20 mouse cellular contexts compared by ENCODE assay signal in genomic region chr4:48633529-48633928, GRCm38 (mm10). TPM values are rescaled to one million over a fixed set of nuclear protein-coding genes. Genes with fewer than 3 reads are reported as not detected.
DNase-seq lines count a peak whose midpoint lies in the region; ATAC-seq and TF ChIP-seq lines count a peak whose summit lies in the region.
"Had no signal": no experiment of that assay in that cellular context is flagged by ENCODE, and none has a peak within 500 bp of the region (broad histone marks: within the 10 kb centered on the region; RNA-seq: fewer than 3 reads in every experiment).

No protein-coding gene starts in this region.

- H3K4me3 ChIP-seq in forebrain, embryonic 10.5 days: no peak overlapping the region
- H3K4me3 ChIP-seq in forebrain, embryonic 14.5 days (ENCODE audit: low read depth, low read length): no peak overlapping the region
- H3K4me3 ChIP-seq in kidney, postnatal 0 days (replicated peaks; ENCODE audit: low read depth, low read length): no peak overlapping the region
- no peak overlapping the region for H3K4me3 ChIP-seq in neural tube, embryonic 12.5 days
- H3K4me3 ChIP-seq: forebrain, embryonic 15.5 days; heart, embryonic 10.5 days; limb, embryonic 13.5 days; midbrain, embryonic 15.5 days; neural tube, embryonic 13.5 days had no signal

- no peak overlapping the region for H3K27ac ChIP-seq in forebrain, embryonic 10.5 days
- no peak overlapping the region for H3K27ac ChIP-seq in forebrain, embryonic 14.5 days (ENCODE audit: low read depth, low read length)
- H3K27ac ChIP-seq in kidney, postnatal 0 days: no peak overlapping the region
- no peak overlapping the region for H3K27ac ChIP-seq in neural tube, embryonic 12.5 days
- H3K27ac ChIP-seq: forebrain, embryonic 15.5 days; heart, embryonic 10.5 days; limb, embryonic 13.5 days; liver, embryonic 14.5 days; midbrain, embryonic 15.5 days; neural tube, embryonic 13.5 days had no signal

- no peak for ATAC-seq in forebrain, embryonic 14.5 days
- ATAC-seq in kidney, postnatal 0 days (replicated peaks; ENCODE audit: low FRiP score, low read depth): peak; percentile 84
- ATAC-seq in neural tube, embryonic 12.5 days (ENCODE audit: low FRiP score, low read depth): 0 out of 2 replicates have a peak, but pooled peaks have one; percentile 17
- ATAC-seq: forebrain, embryonic 15.5 days; midbrain, embryonic 15.5 days had no signal

- TF ChIP-seq CTCF in kidney, postnatal 0 days (IDR thresholded peaks at IDR 0.05; ENCODE audit: low read depth): no peak

- peaks cover 73% of the 10 kb centered on the region for H3K36me3 ChIP-seq in forebrain, embryonic 10.5 days (replicated peaks)
- peaks cover 41% of the 10 kb centered on the region for H3K36me3 ChIP-seq in forebrain, embryonic 14.5 days (ENCODE audit: control insufficient read depth, insufficient read depth, low read length)
- H3K36me3 ChIP-seq in kidney, postnatal 0 days (ENCODE audit: insufficient read depth, low read length): 0 out of 2 replicates have a peak, but pooled peaks cover 5% of the 10 kb centered on the region
- H3K36me3 ChIP-seq in neural tube, embryonic 12.5 days: peaks cover 34% of the 10 kb centered on the region

- 77% methylated on average over 6 of the region's 6 CpGs for WGBS in forebrain, embryonic 10.5 days
- WGBS in forebrain, embryonic 14.5 days: 87% methylated on average over 6 of the region's 6 CpGs
- WGBS in kidney, postnatal 0 days: 29% methylated on average over 6 of the region's 6 CpGs
- WGBS in neural tube, embryonic 12.5 days: 72% methylated on average over 6 of the region's 6 CpGs

- H3K9ac ChIP-seq in forebrain, embryonic 14.5 days (ENCODE audit: low read length): no peak overlapping the region
- H3K9ac ChIP-seq in kidney, postnatal 0 days (ENCODE audit: low read depth, low read length): no peak overlapping the region
- H3K9ac ChIP-seq in neural tube, embryonic 12.5 days: no peak overlapping the region
- H3K9ac ChIP-seq: forebrain, embryonic 15.5 days; limb, embryonic 13.5 days; liver, embryonic 14.5 days; midbrain, embryonic 15.5 days; neural tube, embryonic 13.5 days had no signal

- H3K4me2 ChIP-seq in forebrain, embryonic 14.5 days (ENCODE audit: low read length): no peak overlapping the region
- H3K4me2 ChIP-seq in kidney, postnatal 0 days (ENCODE audit: low read length): no peak overlapping the region
- no peak overlapping the region for H3K4me2 ChIP-seq in neural tube, embryonic 12.5 days (replicated peaks)
- H3K4me2 ChIP-seq: forebrain, embryonic 15.5 days; limb, embryonic 13.5 days; midbrain, embryonic 15.5 days; neural tube, embryonic 13.5 days had no signal

- H3K4me1 ChIP-seq in forebrain, embryonic 10.5 days: peaks cover 28% of the 10 kb centered on the region
- H3K4me1 ChIP-seq in forebrain, embryonic 14.5 days (ENCODE audit: control insufficient read depth, insufficient read depth, low read length): no peaks in the 10 kb centered on the region
- no peaks in the 10 kb centered on the region for H3K4me1 ChIP-seq in kidney, postnatal 0 days (replicated peaks; ENCODE audit: insufficient read depth, low read length)
- no peaks in the 10 kb centered on the region for H3K4me1 ChIP-seq in neural tube, embryonic 12.5 days
- H3K4me1 ChIP-seq: limb, embryonic 13.5 days; neural tube, embryonic 13.5 days had no signal

- no peaks in the 10 kb centered on the region for H3K27me3 ChIP-seq in forebrain, embryonic 10.5 days (ENCODE audit: poor library complexity, severe bottlenecking)
- no peaks in the 10 kb centered on the region for H3K27me3 ChIP-seq in forebrain, embryonic 14.5 days (replicated peaks; ENCODE audit: control insufficient read depth, insufficient read depth, low read length)
- H3K27me3 ChIP-seq in kidney, postnatal 0 days (ENCODE audit: insufficient read depth, low read length): no peaks in the 10 kb centered on the region
- no peaks in the 10 kb centered on the region for H3K27me3 ChIP-seq in neural tube, embryonic 12.5 days (replicated peaks)
- H3K27me3 ChIP-seq: forebrain, embryonic 15.5 days; limb, embryonic 13.5 days; midbrain, embryonic 15.5 days; neural tube, embryonic 13.5 days had no signal

- no peaks in the 10 kb centered on the region for H3K9me3 ChIP-seq in forebrain, embryonic 10.5 days
- H3K9me3 ChIP-seq in forebrain, embryonic 14.5 days (replicated peaks; ENCODE audit: control insufficient read depth, low read length): no peaks in the 10 kb centered on the region
- H3K9me3 ChIP-seq in kidney, postnatal 0 days (replicated peaks; ENCODE audit: low read length): no peaks in the 10 kb centered on the region
- H3K9me3 ChIP-seq in neural tube, embryonic 12.5 days: no peaks in the 10 kb centered on the region
- H3K9me3 ChIP-seq: forebrain, embryonic 15.5 days; heart, embryonic 10.5 days; limb, embryonic 13.5 days; midbrain, embryonic 15.5 days; neural tube, embryonic 13.5 days had no signal

- peak; percentile 28 for DNase-seq in forebrain, embryonic 10.5 days (ENCODE audit: extremely low spot score, low spot score)
- DNase-seq in forebrain, embryonic 14.5 days (ENCODE audit: low spot score): no peak
- DNase-seq in kidney, postnatal 0 days (ENCODE audit: low spot score): peak; percentile 83
- no peak for DNase-seq in kidney, postnatal 10 days
- DNase-seq in embryo, embryonic 9.5 days (ENCODE audit: extremely low spot score): peak; percentile 47
- no peak for DNase-seq in adrenal gland, postnatal 25 days
- DNase-seq in adrenal gland, adult (ENCODE audit: inconsistent age in 2 of 2, low spot score in 1 of 2): no peak
- DNase-seq: cerebellum, adult 2 months; gastrocnemius, postnatal 14 days; layer of hippocampus, adult 9-11 months; thymus, postnatal 14 days had no signal

RNA-seq across cellular contexts. Expression of gene Cavin4, which starts 29.8 kb away (rescaled TPM):
- polyA plus RNA-seq in forebrain, embryonic 10.5 days (2016; fragmentation: Nextera tagmentation; extraction: Ambion mirVana): 0.98 and 1.3 TPM in 2 replicates
- 1.1 and 1.5 TPM in 2 replicates for polyA plus RNA-seq in forebrain, embryonic 14.5 days (2014; fragmentation: Nextera tagmentation; extraction: Ambion mirVana)
- polyA plus RNA-seq in kidney, postnatal 0 days (2015; fragmentation: Nextera tagmentation; extraction: Ambion mirVana): 0.26 and 0.38 TPM in 2 replicates
- polyA plus RNA-seq in neural tube, embryonic 12.5 days (2016; fragmentation: Nextera tagmentation; extraction: Ambion mirVana): 2.6 and 2.8 TPM in 2 replicates
- total RNA-seq in adrenal gland, postnatal 25 days (2021): 0.24 and 0.57 TPM in 2 replicates
- total RNA-seq: common myeloid progenitor, adult 5-6 weeks; MEL had no signal

RNA-seq across cellular contexts. Expression of gene Tmeff1, which starts 48.6 kb away (rescaled TPM):
- 53.5 and 64.1 TPM in 2 replicates for polyA plus RNA-seq in forebrain, embryonic 10.5 days (2016; fragmentation: Nextera tagmentation; extraction: Ambion mirVana)
- polyA plus RNA-seq in forebrain, embryonic 14.5 days (2014; fragmentation: Nextera tagmentation; extraction: Ambion mirVana): 126 and 168 TPM in 2 replicates
- 33.9 and 37.7 TPM in 2 replicates for polyA plus RNA-seq in kidney, postnatal 0 days (2015; fragmentation: Nextera tagmentation; extraction: Ambion mirVana)
- 328 and 330 TPM in 2 replicates for polyA plus RNA-seq in neural tube, embryonic 12.5 days (2016; fragmentation: Nextera tagmentation; extraction: Ambion mirVana)
- 11.1 and 16.5 TPM in 2 replicates for total RNA-seq in adrenal gland, postnatal 25 days (2021)
- total RNA-seq: common myeloid progenitor, adult 5-6 weeks; MEL had no signal

Comparison
In these comparisons a context has a peak if more than half of its experiments do, and no peak if none do; other contexts are left out.
1. DNase-seq: peak in forebrain, embryonic 10.5 days (single experiment), kidney, postnatal 0 days (single experiment) and embryo, embryonic 9.5 days (single experiment); none in forebrain, embryonic 14.5 days (single experiment), kidney, postnatal 10 days (single experiment), adrenal gland, postnatal 25 days (single experiment) and adrenal gland, adult (0 of 2).